Mouse (Mus musculus) layer of hippocampus, adult 8-10 months (tissue): ENCODE measurements around the gene Pym1. TPM values are rescaled to one million over a fixed set of nuclear protein-coding genes. Genes with fewer than 3 reads are reported as not detected.

Source experiments
- DNase-seq, 2 experiments: peaks; one replicate each; pipeline ENCODE4 v3.0.0; 2022; ENCODE audit warnings: low spot score in 2 of 2
- total RNA-seq, 4 experiments: library from RNA; stranded (reverse); gene quantifications; 2 replicates each; pipeline ENCODE4 v1.2.4; 2022

Pym1 gene
- total RNA-seq, 4 experiments from 2014 or later, result 19.6 to 27.3 (median 25.7) TPM

- no peak for DNase-seq
Observed at GRCm38 (mm10) chr10:128744680-128745601, 2.7 kb upstream of the Pym1 start, which contains the start of gene Dgka. TSS of gene Dgka (minus strand) at chr10:128744855.

GRCm38 (mm10) chr10:128745946-128746613 lies 1.6 kb upstream of the Pym1 start:
- DNase-seq, result no peak

- DNase-seq, result no peak
Observed at GRCm38 (mm10) chr10:128746972-128747645, 580 bp upstream of the Pym1 start.

- peak in 1 of 2 experiments; percentile 77 for DNase-seq
Observed at GRCm38 (mm10) chr10:128748252-128748864, 669 bp downstream of the Pym1 start.

GRCm38 (mm10) chr10:128772895-128773294 lies 25.2 kb downstream of the Pym1 start:
- no peak for DNase-seq

- no peak for DNase-seq
Observed at GRCm38 (mm10) chr10:128773685-128774084, 26.0 kb downstream of the Pym1 start.

- DNase-seq, result no peak
Observed at GRCm38 (mm10) chr10:128778441-128778840, 30.8 kb downstream of the Pym1 start.

- no peak for DNase-seq
Observed at GRCm38 (mm10) chr10:128779011-128779795, 31.5 kb downstream of the Pym1 start.

- DNase-seq, result no peak
Observed at GRCm38 (mm10) chr10:128780200-128780599, 32.5 kb downstream of the Pym1 start.

- DNase-seq, result no peak
Observed at GRCm38 (mm10) chr10:128790398-128791124, 42.9 kb downstream of the Pym1 start, which contains the start of gene Mmp19. TSS of gene Mmp19 (plus strand) at chr10:128790910.

GRCm38 (mm10) chr10:128792041-128792440 lies 44.4 kb downstream of the Pym1 start:
- no peak for DNase-seq

GRCm38 (mm10) chr10:128793258-128793657 lies 45.6 kb downstream of the Pym1 start:
- DNase-seq, result no peak

GRCm38 (mm10) chr10:128794391-128794790 lies 46.7 kb downstream of the Pym1 start:
- DNase-seq, result no peak

- DNase-seq, result no peak
Observed at GRCm38 (mm10) chr10:128795581-128795980, 47.9 kb downstream of the Pym1 start.

- DNase-seq, result no peak
Observed at GRCm38 (mm10) chr10:128798676-128799075, 51.0 kb downstream of the Pym1 start.

GRCm38 (mm10) chr10:128801981-128802495 lies 54.3 kb downstream of the Pym1 start:
- DNase-seq, result no peak

- no peak for DNase-seq
Observed at GRCm38 (mm10) chr10:128802956-128803355, 55.3 kb downstream of the Pym1 start.

- no peak for DNase-seq
Observed at GRCm38 (mm10) chr10:128803361-128803760, 55.7 kb downstream of the Pym1 start.

GRCm38 (mm10) chr10:128803771-128804270 lies 56.1 kb downstream of the Pym1 start, which contains the start of gene Dnajc14:
TSS of gene Dnajc14 (plus strand) at chr10:128804062.
- DNase-seq, result peak; percentile 71 to 77
